Mouse (Mus musculus): Measurements from ENCODE around the gene Traf3ip2.

Traf3ip2 gene

DNA sequence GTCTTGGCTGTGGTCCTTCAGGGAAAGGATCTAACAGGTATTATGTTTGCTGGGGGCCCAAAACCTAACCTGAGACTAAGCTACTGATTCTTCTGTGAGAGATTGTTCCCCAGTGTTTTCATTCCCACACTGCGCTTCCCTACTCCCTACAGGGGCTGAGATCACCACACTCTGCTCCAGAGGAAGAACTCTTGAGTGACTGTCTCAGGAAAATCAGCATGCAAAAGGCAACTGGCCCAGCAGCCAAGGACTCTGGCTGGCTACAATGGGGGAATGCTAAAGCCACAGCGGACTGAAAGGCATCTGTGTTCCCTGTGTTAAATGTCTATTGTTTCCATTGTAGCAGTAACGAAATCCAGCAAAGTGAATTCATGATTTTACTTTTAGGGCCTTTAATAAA lies 62.0 kb downstream of the Traf3ip2 start:
- DNase-seq (ENCODE audit: low spot score in 2 of 2) = no peak

- no peak for DNase-seq (ENCODE audit: low spot score in 2 of 2)
These were observed 65.6 kb downstream of the Traf3ip2 start for GRCm38 (mm10) chr10:39678199-39678791.

DNA sequence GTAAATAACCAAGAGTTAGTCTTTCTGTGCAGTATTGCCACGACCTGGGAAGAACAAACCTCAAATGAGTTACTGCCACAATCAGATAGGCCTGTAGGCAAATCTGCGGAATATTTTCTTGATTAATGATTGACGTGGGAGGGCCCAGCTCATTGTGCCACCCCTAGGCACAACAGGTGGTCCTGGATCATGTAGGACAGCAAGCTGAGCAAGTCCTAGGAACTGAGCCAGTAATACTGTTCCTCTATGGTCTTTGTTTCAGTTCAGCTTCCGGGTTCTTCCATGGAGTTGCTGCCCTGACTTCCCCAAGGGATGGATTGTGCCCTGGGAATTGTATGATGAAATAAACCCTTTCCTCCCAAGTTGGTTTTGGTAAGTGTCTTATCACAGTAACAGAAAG lies 68.3 kb downstream of the Traf3ip2 start:
- DNase-seq (ENCODE audit: low spot score in 2 of 2) = no peak

GRCm38 (mm10) chr10:39682556-39682955 lies 69.8 kb downstream of the Traf3ip2 start:
- no peak for DNase-seq (ENCODE audit: low spot score in 2 of 2)

DNA sequence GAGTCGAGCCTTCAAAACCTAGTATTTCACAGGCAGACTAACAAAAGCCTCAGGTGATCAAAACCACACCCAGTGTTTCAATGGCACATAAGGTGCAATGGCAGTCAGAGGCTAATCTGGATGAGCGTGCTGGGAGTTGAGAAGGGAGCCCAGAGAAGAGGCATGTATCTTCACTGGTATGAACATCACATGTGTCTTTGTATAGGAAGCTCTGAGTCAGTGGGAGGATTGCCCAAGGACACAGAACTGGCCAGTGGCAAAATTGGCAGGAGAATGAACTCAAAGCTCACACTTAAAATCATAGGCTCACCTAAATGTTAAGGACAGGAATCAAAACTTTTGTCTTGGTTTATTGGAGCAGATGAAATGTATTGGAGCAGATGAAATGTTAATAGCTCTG lies 70.7 kb downstream of the Traf3ip2 start:
- no peak for DNase-seq (ENCODE audit: low spot score in 2 of 2)

GRCm38 (mm10) chr10:39686811-39687210 lies 74.1 kb downstream of the Traf3ip2 start:
- no peak for DNase-seq (ENCODE audit: low spot score in 2 of 2)

GRCm38 (mm10) chr10:39687851-39688250 lies 75.1 kb downstream of the Traf3ip2 start:
- no peak for DNase-seq (ENCODE audit: low spot score in 2 of 2)

GRCm38 (mm10) chr10:39691351-39692064 lies 78.8 kb downstream of the Traf3ip2 start:
- DNase-seq (ENCODE audit: low spot score in 2 of 2) = no peak

DNA sequence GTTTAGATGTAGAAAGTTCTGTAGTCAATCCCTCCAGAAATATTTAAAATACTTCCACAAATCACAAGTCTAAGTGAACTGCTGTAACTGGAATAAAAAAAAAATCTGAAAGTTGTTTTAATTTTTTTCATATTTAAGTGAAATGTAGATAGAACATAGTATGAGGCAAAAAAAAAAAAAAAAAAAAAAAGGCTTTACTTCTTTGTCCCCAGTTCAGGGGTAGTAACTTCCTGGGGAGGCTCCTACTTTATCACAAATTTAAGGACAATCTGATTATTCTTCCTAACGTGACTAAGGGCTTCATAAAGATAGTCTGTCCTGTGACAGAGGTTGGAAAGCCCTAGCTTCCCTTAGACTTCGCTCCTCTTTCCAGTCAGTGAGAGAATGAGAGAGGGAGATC lies 79.4 kb downstream of the Traf3ip2 start:
- no peak for DNase-seq (ENCODE audit: low spot score in 2 of 2)
